Mouse (Mus musculus) T-helper 1 cell (primary cell): ENCODE data around the gene Gtsf1.

Experiments used
- in situ Hi-C: fragments of 300-600 bp; cut with MboI, MseI; formaldehyde crosslinking; loops from one replicate; pipeline ENCODE4 v1.15.1; 2025; ENCODE audit warnings: high pct_unique_total_duplicates

Gtsf1 gene

DNA sequence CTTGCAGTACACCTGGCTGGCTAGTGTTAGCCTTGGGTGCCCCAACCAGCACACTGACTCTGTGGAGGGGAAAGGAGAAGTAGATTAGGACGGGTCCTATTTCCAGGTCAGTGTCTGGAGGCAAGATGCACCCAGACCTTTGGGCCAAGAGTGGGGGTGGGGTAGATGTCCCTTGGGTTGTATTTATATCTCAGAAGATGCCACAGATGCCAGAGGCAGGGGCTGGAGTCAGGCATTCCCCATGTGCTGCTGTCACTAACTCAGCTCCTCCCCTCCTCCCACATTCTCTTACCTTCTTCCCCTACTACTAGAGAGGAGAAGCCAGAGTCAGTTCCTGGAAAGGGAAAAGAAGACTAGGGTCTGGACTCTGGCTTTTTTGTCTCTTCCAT lies 71.2 kb downstream of the Gtsf1 start:
- in situ Hi-C loops = no loop called here

GRCm38 (mm10) chr15:103358278-103359121 lies 71.8 kb downstream of the Gtsf1 start:
- in situ Hi-C loops = no loop called here

DNA sequence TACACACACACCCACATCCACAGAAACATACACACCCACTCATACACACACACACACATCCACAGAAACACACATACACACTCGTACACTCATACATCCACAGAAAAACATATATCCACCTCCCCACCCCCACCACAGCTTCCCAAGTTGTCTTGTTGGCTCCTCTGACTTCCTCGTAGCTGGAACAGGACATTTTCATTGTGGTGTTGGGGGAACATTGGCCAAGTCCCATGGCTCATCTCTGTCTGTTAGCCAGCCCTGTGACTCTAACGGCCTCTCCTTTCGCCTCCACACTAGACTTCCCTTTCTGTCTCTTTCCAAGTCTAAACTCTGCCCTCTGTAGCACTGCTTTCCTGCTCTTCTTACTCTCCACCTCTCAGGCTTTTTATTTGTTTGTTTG lies 72.5 kb downstream of the Gtsf1 start:
- in situ Hi-C loops = no loop called here

DNA sequence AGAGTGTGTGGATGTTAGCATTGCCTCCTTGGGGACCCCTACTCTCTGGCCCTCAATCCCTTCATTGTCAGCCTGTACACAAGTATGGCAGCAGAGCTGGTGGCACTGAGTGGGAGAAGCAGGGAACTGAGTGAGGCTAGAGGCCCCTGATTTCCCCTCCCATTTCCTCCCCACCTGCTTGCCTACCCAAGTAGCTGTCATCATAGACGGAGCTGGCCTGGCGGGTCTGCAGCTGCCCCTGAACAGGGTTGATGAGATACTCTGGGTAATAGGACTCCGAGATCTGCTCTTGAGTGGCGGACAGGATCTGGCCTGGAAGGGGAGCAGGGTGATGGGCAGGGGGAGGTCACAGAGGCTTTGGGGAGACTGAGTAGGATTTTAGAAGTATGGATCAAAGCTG lies 74.1 kb downstream of the Gtsf1 start:
- in situ Hi-C loops = no loop called here

DNA sequence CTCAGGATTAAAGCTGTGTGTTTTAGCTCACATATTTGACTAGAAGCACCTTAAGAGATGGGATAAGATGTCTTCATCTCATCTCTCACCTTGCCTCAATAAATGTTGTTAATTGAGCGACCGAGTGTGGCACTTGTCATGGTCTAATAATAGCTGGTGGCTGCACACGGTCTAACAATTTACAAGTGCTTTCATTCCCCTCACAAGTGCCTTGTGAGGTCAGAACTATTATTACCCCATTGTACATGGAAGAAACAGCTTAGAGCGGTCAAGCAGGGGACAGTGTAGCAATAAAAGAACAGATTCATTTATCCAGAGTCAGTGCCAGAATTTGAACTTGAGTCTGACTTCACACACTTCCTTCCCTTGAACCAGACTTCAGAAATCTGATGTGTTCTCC lies 74.8 kb downstream of the Gtsf1 start:
- in situ Hi-C loops = no loop called here

DNA sequence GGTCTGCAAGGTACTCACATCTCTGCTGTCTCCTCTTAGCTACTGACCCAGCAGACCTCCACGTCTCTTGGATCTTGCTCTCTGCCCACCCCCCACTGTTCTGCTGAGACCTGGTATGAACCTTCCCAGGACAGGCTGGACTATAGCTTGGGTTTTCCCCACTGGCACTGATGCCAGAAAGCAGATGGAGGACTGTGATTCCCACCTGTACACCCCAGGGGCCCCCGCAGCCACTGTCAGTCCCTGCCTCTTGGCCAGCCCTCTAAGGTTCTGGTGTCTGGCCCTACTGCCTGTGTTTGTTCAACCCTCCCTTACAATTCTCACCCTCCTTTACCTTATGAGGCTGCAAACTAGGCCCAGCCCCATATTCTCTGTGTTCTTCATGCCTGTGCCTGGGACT lies 75.6 kb downstream of the Gtsf1 start:
- in situ Hi-C loops = no loop called here

GRCm38 (mm10) chr15:103353511-103354256 lies 76.6 kb downstream of the Gtsf1 start:
- in situ Hi-C loops = no loop called here

GRCm38 (mm10) chr15:103352856-103353255 lies 77.4 kb downstream of the Gtsf1 start:
- in situ Hi-C loops = no loop called here
